Mouse (Mus musculus) cerebellum, adult 9-10 months (tissue): ENCODE data around the gene Cpsf4.
"Not testable (repeated sequence)": the region's sequence is repeated elsewhere in the genome, so short reads cannot be mapped to it uniquely, and the experiment has no call there.

Experiments
- DNase-seq: peaks from one replicate; pipeline ENCODE4 v3.0.0; 2022

Cpsf4 gene

GRCm38 (mm10) chr5:145189416-145189815 is 22.4 kb downstream of the Cpsf4 start:
- no peak for DNase-seq

GRCm38 (mm10) chr5:145190373-145190772 is 23.4 kb downstream of the Cpsf4 start:
- DNase-seq, result no peak

- DNase-seq, result peak; percentile 92
Measured at GRCm38 (mm10) chr5:145190875-145191798, 24.1 kb downstream of the Cpsf4 start.

- no peak for DNase-seq
Measured at GRCm38 (mm10) chr5:145191962-145192361, 24.9 kb downstream of the Cpsf4 start, which contains the start of gene Atp5j2. Gene Atp5j2, minus strand, starts transcription at chr5:145192062.

DNA sequence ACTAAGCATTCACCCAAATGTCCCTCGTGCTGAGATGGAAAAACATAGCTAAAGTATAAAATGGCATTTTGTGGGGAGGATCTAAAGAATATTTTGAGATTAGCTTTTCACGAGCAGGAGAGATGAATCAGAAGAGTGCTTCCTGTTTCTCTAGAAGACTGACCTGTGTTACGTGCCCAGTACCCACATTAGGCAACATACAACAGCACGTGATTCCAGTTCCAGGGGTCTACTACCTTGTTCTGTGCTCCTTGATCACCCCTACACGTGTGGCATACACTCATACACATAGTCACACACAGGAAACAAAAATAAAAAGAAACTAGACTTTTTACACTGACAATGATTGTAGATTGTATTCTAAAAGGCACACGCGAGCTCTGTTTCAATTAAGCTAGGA is 33.4 kb downstream of the Cpsf4 start:
- no peak for DNase-seq

- DNase-seq, result peak; percentile 83
Measured at GRCm38 (mm10) chr5:145201321-145201991, 34.4 kb downstream of the Cpsf4 start, which contains the start of gene Zkscan14. Gene Zkscan14, minus strand, starts transcription at chr5:145201868.

- no peak for DNase-seq
Measured at GRCm38 (mm10) chr5:145202446-145202845, 35.4 kb downstream of the Cpsf4 start.

DNA sequence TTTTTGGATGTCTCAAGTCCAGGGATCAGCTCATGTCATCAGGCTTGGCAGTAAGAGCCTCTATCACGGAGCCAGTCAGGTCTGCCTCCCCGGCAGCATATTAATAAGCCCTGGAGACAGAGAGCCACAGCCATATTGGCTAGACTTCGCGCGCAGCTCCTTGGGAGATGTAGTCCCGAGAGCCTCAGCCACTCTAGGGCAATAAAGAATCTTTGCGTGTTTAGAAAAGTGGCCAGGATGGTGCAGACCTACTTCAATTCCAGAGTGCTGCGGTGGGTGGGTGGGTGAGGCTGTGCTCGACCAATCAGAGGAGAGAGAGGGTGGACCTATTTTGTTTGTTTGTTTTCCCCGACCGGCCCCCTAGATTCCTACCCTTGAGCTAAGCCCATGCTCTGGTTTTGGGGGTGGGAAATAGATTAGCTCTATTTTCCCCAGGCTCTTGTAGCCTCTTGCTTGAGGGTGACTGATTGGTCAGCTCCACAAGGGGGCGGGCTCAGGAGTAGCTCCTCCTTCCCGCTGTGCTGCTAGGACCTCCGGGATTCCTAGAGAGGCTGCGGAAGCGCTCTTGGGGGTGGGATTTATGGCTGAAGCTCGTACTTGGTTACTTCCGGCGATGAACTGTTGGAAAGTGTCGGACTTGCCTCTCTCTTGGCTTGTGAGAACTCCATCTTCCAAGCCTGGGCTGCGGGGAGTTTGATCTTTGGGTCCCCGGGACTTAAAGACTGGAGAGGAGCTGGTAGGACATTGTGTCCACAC is 37.1 kb downstream of the Cpsf4 start, which contains the start of gene Zkscan5:
Gene Zkscan5, plus strand, starts transcription at position 627 of the 756 bp plus-strand sequence.
- peak; percentile 99 for DNase-seq

DNA sequence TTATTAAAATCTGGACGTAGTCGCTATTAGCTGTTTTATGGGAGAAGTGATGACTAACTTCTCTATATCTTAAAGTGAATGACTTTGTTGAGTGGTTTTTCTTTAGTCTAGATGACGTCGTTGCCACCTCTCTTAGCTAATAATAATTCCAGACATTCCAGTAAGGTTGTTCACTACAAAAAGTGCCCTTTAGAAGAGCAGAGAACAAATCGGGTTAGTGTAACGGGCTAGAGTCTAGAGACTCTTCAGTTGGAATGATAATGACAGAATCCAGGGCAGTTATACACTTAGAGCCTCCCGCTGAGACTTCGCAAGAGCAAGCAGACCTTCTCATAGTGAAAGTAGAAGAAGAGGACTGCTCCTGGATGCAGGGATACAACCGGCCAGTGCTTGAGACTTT is 38.0 kb downstream of the Cpsf4 start:
- DNase-seq, result peak; percentile 44

DNA sequence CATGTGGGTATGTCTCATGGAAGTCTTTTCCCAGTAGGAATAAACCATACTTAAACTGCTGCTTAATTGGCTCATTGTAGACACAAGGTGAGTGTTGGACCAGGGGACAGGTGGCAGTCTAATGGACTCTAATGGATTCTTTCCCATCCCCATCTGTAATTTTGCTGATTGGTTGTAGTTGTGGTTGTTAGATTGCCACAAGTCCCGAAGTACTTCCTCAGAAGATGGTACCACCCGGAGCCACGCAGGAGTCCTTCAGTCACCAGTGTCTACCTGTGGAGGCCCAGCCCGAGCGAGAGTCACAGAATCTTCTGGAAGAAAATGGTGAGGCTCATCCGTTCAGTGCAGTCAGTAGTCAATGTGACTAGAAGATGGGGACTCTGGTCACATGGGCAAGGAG is 40.4 kb downstream of the Cpsf4 start:
- no peak for DNase-seq

DNA sequence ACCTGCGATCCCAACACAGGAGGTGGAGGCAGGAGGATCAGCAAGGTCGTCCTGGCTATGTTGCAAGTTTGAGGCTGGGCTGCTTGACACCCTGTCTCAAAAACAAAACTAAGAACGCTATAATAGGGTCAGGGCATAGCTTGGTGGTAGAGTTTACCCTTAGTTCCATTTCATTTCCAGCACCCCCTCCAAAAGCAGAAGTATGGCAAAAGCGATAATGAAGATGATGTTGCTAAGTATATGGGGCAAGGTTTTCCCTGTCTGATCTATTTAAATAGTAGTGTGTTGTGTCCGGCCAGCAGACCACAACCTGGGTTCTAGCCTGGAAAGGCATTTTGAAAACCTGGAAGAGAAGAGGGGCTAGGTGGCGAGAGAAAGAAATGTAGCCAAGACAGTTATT is 40.9 kb downstream of the Cpsf4 start:
- no peak for DNase-seq

DNA sequence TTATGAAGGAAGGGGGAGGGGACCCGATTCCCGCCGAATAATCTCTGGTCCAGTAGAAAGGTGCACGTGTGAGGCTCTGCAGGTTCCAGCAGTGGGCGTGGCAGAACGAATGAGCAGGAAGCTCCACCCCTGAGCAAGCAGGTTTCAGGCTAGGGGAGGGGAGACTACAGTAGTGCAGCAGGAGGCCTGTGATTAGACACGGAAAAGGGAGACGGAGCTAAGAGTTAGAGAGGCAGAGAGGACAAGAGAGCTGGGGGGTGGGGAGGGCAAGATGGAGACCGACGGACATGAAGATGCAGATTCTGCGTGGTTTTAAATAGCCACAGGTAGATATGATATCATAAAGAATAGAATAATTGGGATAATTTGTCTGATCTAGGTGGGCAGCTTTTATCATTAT is 41.4 kb downstream of the Cpsf4 start:
- DNase-seq, result not testable (repeated sequence)

- DNase-seq, result no peak
Measured at GRCm38 (mm10) chr5:145211340-145211739, 44.3 kb downstream of the Cpsf4 start.

DNA sequence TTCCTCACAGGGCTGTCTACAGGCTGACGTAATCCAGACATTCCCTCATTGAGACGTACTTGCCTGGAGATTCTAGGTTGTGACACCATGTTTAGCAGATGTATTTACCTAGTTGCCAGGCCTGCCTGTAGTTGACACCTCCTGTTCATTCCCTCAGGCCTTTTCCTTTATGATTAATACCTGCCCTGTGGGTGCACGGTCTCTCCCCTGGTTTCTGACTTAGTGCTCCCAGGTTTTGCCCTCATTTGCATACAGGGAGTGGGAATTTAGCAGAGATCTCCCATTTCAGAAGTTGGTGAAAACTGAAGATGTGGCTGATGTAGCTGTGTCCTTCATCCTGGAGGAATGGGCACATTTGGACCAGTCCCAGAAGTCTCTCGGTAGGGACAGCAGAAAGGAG is 45.2 kb downstream of the Cpsf4 start:
- no peak for DNase-seq

DNA sequence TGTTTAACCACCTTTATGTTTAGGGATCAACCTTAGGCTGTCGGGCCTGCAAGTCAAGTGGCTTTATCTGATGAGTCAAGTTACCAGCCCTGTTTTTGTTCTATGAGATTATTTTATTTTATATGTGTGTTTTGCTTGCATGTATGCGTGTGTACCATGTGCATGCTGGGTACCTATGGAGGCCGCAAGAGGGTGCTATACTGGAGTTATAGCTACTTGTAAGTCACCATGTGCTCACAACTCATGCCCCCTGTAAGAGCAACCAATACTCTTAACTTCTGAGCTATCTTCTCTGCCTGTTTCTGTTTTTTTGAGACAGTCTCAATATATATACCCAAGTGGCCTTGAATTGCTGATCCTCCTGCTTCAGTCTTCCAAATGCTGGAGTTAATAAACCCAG is 46.5 kb downstream of the Cpsf4 start:
- no peak for DNase-seq

- no peak for DNase-seq
Measured at GRCm38 (mm10) chr5:145214679-145215078, 47.7 kb downstream of the Cpsf4 start.

DNA sequence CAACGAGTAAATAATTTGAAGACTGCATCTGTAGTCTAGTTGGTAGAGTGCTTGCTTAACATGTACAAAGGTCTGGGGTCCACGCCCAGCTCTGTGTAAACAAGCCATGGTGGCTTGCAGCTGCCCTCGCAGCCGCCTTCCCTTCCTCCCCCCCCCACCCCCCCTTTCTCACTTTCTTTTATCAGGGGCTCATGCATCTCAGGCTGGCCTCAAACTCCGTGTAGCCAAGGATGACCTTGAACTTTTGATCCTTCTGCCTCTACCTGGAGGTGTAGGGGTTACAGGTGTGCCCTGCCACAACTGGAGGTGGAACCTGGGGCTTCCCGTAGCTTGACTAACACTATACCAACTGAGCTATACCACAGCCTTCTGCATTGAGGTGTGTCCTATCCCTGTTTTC is 50.7 kb downstream of the Cpsf4 start:
- no peak for DNase-seq

DNA sequence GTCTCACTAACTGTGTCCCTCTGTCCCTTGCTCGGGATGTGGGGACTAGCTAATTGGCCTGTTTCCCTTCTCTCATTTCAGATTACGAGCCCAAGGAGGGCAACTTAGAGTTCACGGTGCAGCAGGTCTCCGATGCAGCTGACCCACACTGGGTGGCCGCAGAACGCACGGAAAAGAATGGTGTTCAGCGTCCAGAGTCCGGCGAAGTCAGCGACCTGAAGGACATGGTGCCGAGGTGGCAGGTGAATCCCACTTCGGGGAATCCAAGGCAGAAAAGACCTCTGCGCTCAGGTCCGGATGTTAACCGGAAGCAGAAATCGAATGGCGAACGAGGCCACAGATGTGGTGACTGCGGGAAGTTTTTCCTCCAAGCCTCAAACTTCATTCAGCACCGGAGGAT is 51.2 kb downstream of the Cpsf4 start:
- DNase-seq, result no peak

DNA sequence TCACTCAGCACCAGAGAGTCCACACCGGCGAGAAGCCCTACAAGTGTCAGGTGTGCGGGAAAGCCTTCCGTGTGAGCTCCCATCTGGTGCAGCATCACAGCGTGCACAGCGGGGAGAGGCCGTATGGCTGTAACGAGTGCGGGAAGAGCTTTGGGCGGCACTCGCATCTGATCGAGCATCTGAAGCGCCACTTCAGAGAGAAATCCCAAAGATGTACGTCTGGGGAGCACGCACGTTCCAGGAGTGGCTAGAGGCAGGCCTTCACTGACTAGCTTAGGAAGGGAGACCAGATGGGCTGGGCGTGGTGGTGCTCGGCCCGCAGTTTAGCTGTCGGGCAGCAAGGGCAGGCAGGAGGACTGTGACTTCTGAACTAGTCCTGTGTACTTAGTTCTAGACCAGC is 51.7 kb downstream of the Cpsf4 start:
- DNase-seq, result no peak

- DNase-seq, result no peak
Measured at GRCm38 (mm10) chr5:145219981-145220380, 53.0 kb downstream of the Cpsf4 start.

- no peak for DNase-seq
Measured at GRCm38 (mm10) chr5:145222840-145223239, 55.8 kb downstream of the Cpsf4 start.

DNA sequence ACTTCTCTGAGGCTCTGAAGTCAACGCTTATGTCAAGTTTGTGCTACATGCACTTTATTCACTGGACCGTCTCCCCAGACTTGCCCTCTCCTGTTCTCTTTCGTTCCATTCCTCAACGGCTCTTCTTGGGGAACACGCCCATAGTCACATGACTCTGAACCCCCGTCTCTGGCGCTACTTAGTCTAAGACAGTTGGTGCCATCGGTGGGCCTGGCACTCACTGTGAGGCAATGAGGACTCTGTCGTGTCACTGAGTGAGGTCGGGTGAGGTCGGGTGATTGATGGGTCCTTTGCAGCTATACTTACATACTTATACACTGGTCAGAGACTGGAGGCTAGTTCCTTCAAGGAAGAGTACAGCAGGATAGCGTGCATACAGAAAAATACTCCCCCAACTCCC is 56.4 kb downstream of the Cpsf4 start:
- DNase-seq, result no peak

DNA sequence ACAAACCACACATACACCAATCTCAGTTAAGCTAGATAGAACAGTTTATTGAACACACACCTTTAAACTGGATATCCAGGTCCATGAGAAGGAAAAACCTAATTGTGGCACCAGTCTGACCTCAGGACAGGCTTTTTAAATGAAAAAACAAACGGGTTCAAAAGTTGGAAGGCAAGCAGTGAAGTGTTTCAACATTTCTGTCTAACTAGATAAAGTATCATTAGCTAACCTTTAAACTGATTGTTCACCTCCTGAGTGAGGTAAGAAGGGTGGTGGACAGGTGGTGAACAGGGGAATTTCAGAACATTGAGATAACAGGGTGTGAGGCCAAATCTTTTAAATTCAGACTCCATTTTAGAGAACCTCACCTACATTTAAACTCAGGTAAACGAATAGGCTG is 59.4 kb downstream of the Cpsf4 start:
- no peak for DNase-seq
